Mouse (Mus musculus): ENCODE results near the gene Itpkb.

DNA sequence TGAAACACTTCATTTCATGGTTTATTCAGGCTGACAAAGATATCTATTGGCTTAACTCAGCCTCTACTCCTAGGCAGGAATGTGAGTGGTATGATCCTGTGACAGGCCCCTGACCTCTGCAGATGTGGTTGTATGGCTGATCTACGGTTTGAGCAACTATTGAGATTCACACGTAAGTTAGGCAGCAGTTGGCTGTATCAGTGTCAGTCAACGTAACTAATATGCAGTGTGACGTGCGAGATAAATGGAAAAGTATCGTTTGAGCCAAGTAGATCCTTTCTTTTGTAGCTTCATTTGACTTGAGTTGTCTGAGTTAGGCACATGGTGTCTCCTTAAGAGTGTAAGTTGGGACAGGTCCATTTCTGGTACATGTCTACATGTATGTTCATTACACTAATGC, 4.3 kb downstream of the Itpkb start:
- TF ChIP-seq CTCF (IDR thresholded peaks at IDR 0.05; ENCODE audit: low read depth) (no peak), EP300 (IDR thresholded peaks at IDR 0.05; ENCODE audit: low read depth) (no peak)
